Mouse (Mus musculus) kidney, postnatal 36 days (tissue): ENCODE measurements at regions not wholly inside any gene's neighbourhood (a gene's known extent, or its start where the extent isn't known, plus 50 kb on each side); places are given as distances from the start of the nearest gene placed in this dataset.

ENCODE experiments used
- DNase-seq, 2 experiments: peaks; one replicate each; pipeline ENCODE4 v3.0.0; 2021 to 2022; ENCODE audit warnings: mixed read lengths in 2 of 2

- no peak for DNase-seq
Measured at GRCm38 (mm10) chr1:89392711-89393110, 61.9 kb upstream of the Agap1 start.

GRCm38 (mm10) chr1:89394471-89394870 is 60.1 kb upstream of the Agap1 start:
- DNase-seq = no peak

DNA sequence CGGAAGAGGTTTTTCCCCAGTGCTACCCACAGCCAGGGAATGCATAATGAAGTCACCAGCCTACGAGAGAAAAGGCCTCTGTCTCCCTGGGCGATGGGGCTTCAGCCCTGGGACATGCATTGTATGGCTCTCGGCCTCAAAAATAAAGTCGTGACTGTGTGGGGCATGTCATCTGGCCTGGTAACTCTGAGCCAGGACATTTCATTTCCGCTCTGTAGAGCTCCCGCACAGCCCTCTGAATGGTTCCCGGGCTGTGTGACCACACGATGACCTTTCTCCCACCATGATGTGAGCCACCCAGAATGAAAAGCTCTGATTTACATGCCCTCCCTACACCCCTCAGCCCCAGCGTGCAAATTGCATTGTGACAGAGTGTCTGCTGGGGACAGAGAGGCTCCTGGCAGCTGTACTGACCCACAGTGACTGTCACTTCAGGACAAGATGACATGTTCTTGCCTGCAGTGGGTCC is 53.8 kb upstream of the Agap1 start:
- no peak for DNase-seq

GRCm38 (mm10) chr1:89402513-89403210 is 51.9 kb upstream of the Agap1 start:
- no peak for DNase-seq

- DNase-seq = no peak
Measured at GRCm38 (mm10) chr1:89403551-89404050, 51.0 kb upstream of the Agap1 start.
